Mouse (Mus musculus) cerebellum, adult 2 months (tissue): Measurements from ENCODE around the gene Gm3250.
"Not testable (repeated sequence)": the region's sequence is repeated elsewhere in the genome, so short reads cannot be mapped to it uniquely, and the experiment has no call there.

ENCODE experiments used
- CTCF ChIP-seq: fragments of 200-500 bp; IDR thresholded peaks from 2 replicates; pipeline ENCODE4 v1.5.1; 2011; ENCODE audit warnings: low read depth, mild to moderate bottlenecking, control low read depth, low read length, moderate library complexity, borderline replicate concordance; ENCODE audit not compliant: insufficient read depth
- POLR2A ChIP-seq: fragments of 200-500 bp; IDR thresholded peaks from 2 replicates; pipeline ENCODE4 v1.6.1; 2011; ENCODE audit warnings: low read length, control low read depth, borderline replicate concordance; ENCODE audit not compliant: insufficient read depth

- not testable (repeated sequence) for TF ChIP-seq POLR2A, CTCF
These were observed 31.7 kb downstream of the Gm3250 start for GRCm38 (mm10) chr10:77750686-77751085.
